Mouse (Mus musculus) NIH3T3 (cell line): ENCODE results near the gene Zfp384.

ENCODE experiments used
- DNase-seq: peaks from one replicate; pipeline ENCODE4 v3.0.0-alpha.2; 2012; ENCODE audit warnings: low read depth

Gene Zfp384

DNA sequence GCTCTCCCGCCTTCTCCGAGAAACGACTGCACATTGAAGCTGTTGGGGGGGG lies at the start of gene Zfp384:
Gene Zfp384, plus strand, starts transcription at position 17 of the 52 bp plus-strand sequence.
- DNase-seq, result no peak

- no peak for DNase-seq
Measured at GRCm38 (mm10) chr6:124959960-124960359, 49.0 kb upstream of the Zfp384 start.

- DNase-seq, result no peak
Measured at GRCm38 (mm10) chr6:124961021-124961420, 47.9 kb upstream of the Zfp384 start.

- no peak for DNase-seq
Measured at GRCm38 (mm10) chr6:124964638-124965037, 44.3 kb upstream of the Zfp384 start.

DNA sequence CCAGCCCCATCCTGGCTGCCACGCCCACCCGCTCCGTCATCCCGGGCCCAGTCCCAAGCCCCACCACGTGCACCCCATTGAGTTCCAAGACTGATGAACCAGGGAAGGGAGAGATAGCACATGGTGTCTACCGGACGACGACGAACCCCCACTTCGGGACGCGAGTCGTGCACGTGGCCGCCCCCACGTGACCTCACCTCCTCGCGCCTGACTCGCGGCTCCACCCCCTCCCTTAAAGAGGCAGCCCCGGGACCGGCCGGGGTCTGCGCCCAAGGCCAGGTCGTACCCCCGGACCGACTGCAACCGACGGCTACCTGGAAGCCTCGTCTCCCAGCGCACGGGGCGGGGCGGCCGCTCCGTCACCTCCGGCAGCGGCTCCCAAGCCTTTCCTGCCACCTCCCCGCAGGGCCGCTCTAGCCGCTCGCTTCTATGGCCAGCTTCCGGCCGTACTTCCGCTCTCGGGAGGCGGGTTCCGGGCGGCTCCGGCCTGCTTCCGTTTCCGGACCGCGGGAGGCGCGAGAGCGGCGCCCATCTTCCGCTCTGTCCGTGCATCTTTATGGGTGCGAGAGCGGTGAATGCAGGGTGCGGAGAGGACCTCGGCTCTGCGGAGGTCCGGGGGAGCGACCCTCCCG lies 43.7 kb upstream of the Zfp384 start, which contains the start of gene Cops7a:
Gene Cops7a, minus strand, starts transcription at position 451 of the 632 bp plus-strand sequence.
- peak; percentile 98 for DNase-seq

GRCm38 (mm10) chr6:124965747-124966146 lies 43.2 kb upstream of the Zfp384 start:
- peak; percentile 61 for DNase-seq

DNA sequence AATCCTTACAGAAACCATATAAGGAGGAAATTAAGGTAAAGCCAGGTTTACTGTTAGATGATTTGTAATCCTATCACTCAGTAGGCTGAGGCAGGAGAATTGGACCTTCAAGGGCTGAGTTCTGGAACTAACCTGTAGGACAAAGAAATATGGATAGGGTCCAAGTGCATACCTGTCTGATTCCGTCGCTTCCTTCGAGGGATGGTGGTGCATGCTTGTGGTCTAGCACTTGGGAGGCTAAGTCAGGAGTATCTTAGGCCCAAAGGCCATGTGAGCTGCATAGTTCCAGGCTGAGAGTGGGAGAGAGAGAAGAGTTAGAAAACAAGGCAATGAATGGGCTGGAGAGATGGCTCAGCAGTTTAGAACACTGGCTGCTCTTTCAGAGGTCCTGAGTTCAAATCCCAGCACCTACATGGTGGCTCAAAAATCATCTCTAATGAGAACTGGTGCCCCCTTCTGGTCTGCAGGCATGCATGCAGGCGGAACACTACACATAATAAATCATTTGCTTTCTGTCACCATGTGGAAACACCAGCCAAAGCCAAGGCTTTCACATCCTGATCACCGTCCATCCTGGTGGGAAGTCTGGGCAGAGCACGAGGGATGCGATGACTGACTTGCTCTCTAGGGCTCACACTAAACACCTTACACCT lies 42.4 kb upstream of the Zfp384 start:
- DNase-seq, result peak; percentile 68

DNA sequence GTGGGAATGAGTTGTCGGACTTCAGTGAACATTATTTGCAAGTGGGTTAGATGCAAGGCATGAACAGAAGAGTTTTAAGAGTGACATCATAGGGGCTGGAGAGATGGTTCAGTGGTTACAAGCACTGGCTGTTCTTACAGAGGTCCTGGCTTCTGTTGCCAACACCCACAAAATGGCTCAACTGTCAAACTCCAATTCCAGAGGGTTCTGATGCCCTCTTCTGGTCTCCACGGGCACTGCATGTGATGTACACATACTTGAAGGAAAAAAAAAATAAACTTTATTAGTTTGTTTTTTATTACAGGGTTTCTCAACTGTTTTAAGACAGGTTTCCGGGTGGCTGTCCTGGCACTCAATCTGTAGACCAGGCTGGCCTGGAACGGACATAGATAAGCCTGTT lies 41.2 kb upstream of the Zfp384 start:
- DNase-seq, result peak; percentile 81

- DNase-seq, result no peak
Measured at GRCm38 (mm10) chr6:124992241-124992640, 16.7 kb upstream of the Zfp384 start.

DNA sequence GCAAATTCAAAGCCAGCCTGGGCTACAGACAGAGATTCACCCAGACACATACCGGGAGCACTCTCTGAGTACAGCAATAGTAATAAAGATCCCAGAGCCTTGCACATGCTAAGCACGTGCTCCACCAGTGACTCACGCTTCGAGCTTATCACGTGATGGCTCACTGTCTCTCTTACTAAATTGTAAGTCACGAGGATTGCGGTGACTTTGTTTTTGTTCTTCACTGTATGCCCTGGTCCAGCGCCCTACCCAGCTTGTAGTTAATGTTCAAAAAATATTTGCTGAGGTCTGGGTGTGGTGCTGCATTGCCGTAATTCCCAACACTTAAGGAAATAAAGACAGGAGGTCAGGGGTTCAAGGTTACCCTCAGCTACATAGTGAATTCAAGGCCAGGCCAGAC lies 15.6 kb upstream of the Zfp384 start:
- DNase-seq, result peak; percentile 90

- DNase-seq, result peak; percentile 67
Measured at GRCm38 (mm10) chr6:124993876-124994275, 15.1 kb upstream of the Zfp384 start.

DNA sequence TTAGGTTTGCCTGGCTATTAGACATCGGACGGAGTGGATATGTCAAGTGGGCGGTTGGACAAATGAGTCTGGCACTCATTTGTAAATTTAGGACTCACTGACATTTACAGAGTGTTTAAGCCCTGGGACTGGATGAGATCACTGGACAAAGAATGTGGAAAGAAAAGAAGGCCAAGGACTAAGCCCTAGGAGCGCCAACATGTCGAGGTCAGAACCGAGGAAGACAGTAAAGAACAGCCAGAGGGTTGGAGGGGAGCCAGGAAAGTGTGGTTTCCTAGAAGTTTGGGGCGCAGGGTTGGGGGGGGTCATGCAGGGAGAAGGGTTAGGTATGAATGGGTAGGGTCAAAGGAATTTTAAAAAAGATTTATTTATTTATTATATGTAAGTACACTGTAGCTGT lies 13.7 kb upstream of the Zfp384 start:
- peak; percentile 41 for DNase-seq

GRCm38 (mm10) chr6:124995831-124996403 lies 13.0 kb upstream of the Zfp384 start:
- DNase-seq, result no peak

GRCm38 (mm10) chr6:124996551-124997501 lies 12.1 kb upstream of the Zfp384 start, which contains the start of gene Pianp:
Gene Pianp, plus strand, starts transcription at chr6:124996694.
- peak; percentile 83 for DNase-seq

- DNase-seq, result peak; percentile 48
Measured at GRCm38 (mm10) chr6:124998066-124998465, 10.9 kb upstream of the Zfp384 start.

GRCm38 (mm10) chr6:124999091-124999490 lies 9.9 kb upstream of the Zfp384 start:
- no peak for DNase-seq

DNA sequence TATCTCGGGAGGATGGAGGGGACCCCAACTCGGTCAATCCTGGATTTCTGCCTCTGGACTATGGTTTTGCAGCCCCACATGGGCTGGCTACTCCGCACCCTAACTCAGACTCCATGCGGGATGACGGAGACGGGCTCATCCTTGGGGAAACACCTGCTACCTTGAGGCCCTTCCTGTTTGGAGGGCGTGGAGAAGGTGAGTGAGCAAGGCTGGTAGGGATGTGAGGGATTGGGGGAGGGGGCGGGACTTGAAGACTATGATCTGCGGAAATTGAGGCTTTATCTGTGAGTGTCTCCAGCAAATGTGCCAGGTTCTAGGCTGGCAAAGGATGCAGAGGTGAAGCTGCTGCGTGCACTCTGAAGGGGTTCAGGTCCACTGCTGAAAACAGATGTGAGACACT lies 9.4 kb upstream of the Zfp384 start:
- DNase-seq, result no peak

GRCm38 (mm10) chr6:125003706-125004105 lies 5.2 kb upstream of the Zfp384 start:
- DNase-seq, result no peak

- DNase-seq, result peak; percentile 57
Measured at GRCm38 (mm10) chr6:125005086-125005485, 3.9 kb upstream of the Zfp384 start.

DNA sequence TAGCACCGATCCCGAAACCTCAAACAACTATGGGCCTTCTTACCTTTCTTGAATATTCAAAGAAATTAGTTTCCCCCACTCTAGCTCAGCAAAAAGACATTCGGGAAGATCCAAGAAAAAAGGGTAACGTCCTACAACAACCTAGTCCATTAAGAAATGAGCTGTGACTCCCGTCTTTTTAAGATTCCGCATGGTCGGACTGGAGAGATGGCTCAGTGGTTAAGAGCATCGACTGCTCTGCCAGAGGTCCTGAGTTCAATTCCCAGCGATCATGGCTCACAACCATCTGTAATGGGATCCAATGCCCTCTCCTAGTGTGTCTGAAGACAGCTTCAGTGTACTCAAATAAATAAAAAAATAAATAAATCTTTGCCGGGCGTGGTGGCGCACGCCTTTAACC lies 885 bp upstream of the Zfp384 start:
- DNase-seq, result peak; percentile 26

DNA sequence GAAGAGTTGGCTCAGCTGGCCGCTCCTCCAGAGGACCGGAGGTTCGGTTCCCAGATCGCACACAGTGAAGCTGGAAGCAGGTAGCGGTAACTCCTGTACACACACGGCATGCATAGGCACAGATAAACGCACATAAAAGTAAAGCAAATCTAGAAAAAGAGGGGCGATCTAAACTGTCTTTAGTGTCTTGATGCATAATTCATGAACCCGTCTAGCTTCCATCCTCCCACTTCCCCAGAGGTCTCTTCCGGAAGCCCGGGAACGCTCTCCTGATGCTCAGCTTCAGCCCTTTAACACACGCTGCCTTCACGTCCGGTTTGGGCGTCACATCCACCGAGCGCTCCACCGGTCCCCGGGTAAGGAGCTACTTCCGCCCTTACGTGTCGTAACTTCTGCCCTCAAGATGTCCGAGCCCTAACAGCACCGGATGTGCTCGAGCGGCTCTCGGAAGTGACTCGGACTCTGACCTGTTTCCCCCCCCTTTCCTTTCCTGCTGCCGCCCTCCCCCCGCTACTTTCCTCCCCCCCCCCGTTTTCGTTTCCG lies 288 bp upstream of the Zfp384 start:
- DNase-seq, result peak; percentile 99
